Mouse (Mus musculus): ENCODE measurements around the gene Lim2.

- no peak for TF ChIP-seq POLR2A (IDR thresholded peaks at IDR 0.05; ENCODE audit: control insufficient read depth in 1 of 2, insufficient read depth in 1 of 2, low read depth in 1 of 2, low read length in 2 of 2, poor library complexity in 1 of 2)
- no peak for TF ChIP-seq CTCF (IDR thresholded peaks at IDR 0.05 in 2 of 3, conservative IDR thresholded peaks at IDR 0.05 in 1 of 3; ENCODE audit: control insufficient read depth in 1 of 3, insufficient read depth in 1 of 3, low read depth in 2 of 3, low read length in 3 of 3, poor library complexity in 1 of 3, severe bottlenecking in 1 of 3)
- no peak for TF ChIP-seq TBP (IDR thresholded peaks at IDR 0.05; ENCODE audit: low read depth, low read length)
Measured at GRCm38 (mm10) chr7:43465344-43466098, 38.1 kb downstream of the Lim2 start.

Data from MEL (cell line).